Mouse (Mus musculus) kidney, adult 2 months (tissue): ENCODE measurements at regions not wholly inside any gene's neighbourhood (a gene's known extent, or its start where the extent isn't known, plus 50 kb on each side); places are given as distances from the start of the nearest gene placed in this dataset.

Experiments used
- CTCF ChIP-seq: fragments of 200-500 bp; conservative IDR thresholded peaks from 2 replicates; pipeline ENCODE4 v1.5.1; 2011; ENCODE audit warnings: low read depth, mild to moderate bottlenecking, control low read depth, low read length, moderate library complexity, mixed read lengths; ENCODE audit not compliant: insufficient read depth, insufficient read length
- POLR2A ChIP-seq: fragments of 200-500 bp; IDR thresholded peaks from one replicate; pipeline ENCODE4 v1.6.1; 2011; ENCODE audit warnings: low read depth, low read length, control low read depth

GRCm38 (mm10) chr12:77172540-77172939, 65.4 kb upstream of the Fut8 start:
- TF ChIP-seq CTCF = no peak
- no peak for TF ChIP-seq POLR2A
